Mouse (Mus musculus) liver, embryonic 13.5 days (tissue): ENCODE data around the gene 9530068E07Rik. TPM values are rescaled to one million over a fixed set of nuclear protein-coding genes. Genes with fewer than 3 reads are reported as not detected.

ENCODE experiments used
- polyA plus RNA-seq: library from polyadenylated mRNA; unstranded; fragments of >200 nt; fragmentation: Nextera tagmentation; extraction: Ambion mirVana; gene quantifications from 2 replicates; pipeline ENCODE4 v1.2.1, GENCODE M21; 2015

9530068E07Rik gene
- polyA plus RNA-seq, 1 experiment from 2014 or later = 53.6 TPM

Other genes with a start within 250 kb of the 9530068E07Rik start
- not detected in 2 replicates for gene Olfr1371, start 182.4 kb upstream of the 9530068E07Rik start, polyA plus RNA-seq
- 377 and 461 TPM in 2 replicates for gene Skp1a, start 164.4 kb upstream of the 9530068E07Rik start, polyA plus RNA-seq
- gene Tcf7, start 113.4 kb upstream of the 9530068E07Rik start, polyA plus RNA-seq = 1.9 and 2.0 TPM in 2 replicates
- gene Vdac1, start 35.6 kb upstream of the 9530068E07Rik start, polyA plus RNA-seq = 153 and 175 TPM in 2 replicates